In genomic region chr3:9633036-9634005, GRCm38 (mm10) we compare ENCODE assay signal across 19 mouse cellular contexts. TPM values are rescaled to one million over a fixed set of nuclear protein-coding genes. Genes with fewer than 3 reads are reported as not detected.
DNase-seq lines count a peak whose midpoint lies in the region; ATAC-seq and TF ChIP-seq lines count a peak whose summit lies in the region.
"Had no signal": no experiment of that assay in that cellular context is flagged by ENCODE, and none has a peak within 500 bp of the region (broad histone marks: within the 10 kb centered on the region; RNA-seq: fewer than 3 reads in every experiment).

No protein-coding gene starts in this region.

- H3K4me2 ChIP-seq in heart, embryonic 16.5 days (ENCODE audit: low read depth, low read length) = no peak overlapping the region
- no peak overlapping the region for H3K4me2 ChIP-seq in stomach, postnatal 0 days (replicated peaks; ENCODE audit: low read depth)
- H3K4me2 ChIP-seq: embryonic facial prominence, embryonic 13.5 days; forebrain, embryonic 12.5 days; heart, embryonic 12.5 days; hindbrain, embryonic 13.5 days had no signal

- no peak overlapping the region for H3K9ac ChIP-seq in heart, embryonic 16.5 days (ENCODE audit: low read length)
- no peak overlapping the region for H3K9ac ChIP-seq in stomach, postnatal 0 days (ENCODE audit: low read length)
- H3K9ac ChIP-seq: embryonic facial prominence, embryonic 13.5 days; forebrain, embryonic 12.5 days; forebrain, postnatal 0 days; heart, embryonic 12.5 days; hindbrain, embryonic 13.5 days had no signal

- peak overlapping the region; percentile 12; the same call in 1 of the 2 replicates for H3K27ac ChIP-seq in heart, embryonic 16.5 days (ENCODE audit: low read length)
- H3K27ac ChIP-seq in stomach, postnatal 0 days (replicated peaks) = no peak overlapping the region
- H3K27ac ChIP-seq: embryonic facial prominence, embryonic 13.5 days; forebrain, embryonic 12.5 days; hindbrain, embryonic 13.5 days had no signal

- H3K4me1 ChIP-seq in heart, embryonic 16.5 days (ENCODE audit: control insufficient read depth, insufficient read depth, low read length) = peaks cover 3% of the 10 kb centered on the region; the same call in 1 of the 2 replicates
- no peaks in the 10 kb centered on the region for H3K4me1 ChIP-seq in stomach, postnatal 0 days (replicated peaks; ENCODE audit: control insufficient read depth, insufficient read depth)

- TF ChIP-seq CTCF in stomach, postnatal 0 days (IDR thresholded peaks at IDR 0.05; ENCODE audit: low read depth) = no peak

- H3K4me3 ChIP-seq in heart, embryonic 16.5 days (ENCODE audit: low read length) = no peak overlapping the region
- no peak overlapping the region for H3K4me3 ChIP-seq in stomach, postnatal 0 days (ENCODE audit: low read depth, low read length)
- H3K4me3 ChIP-seq: embryonic facial prominence, embryonic 13.5 days; forebrain, embryonic 12.5 days; heart, embryonic 12.5 days; hindbrain, embryonic 13.5 days had no signal

- 75% methylated on average over 10 of the region's 10 CpGs for WGBS in heart, embryonic 16.5 days
- 72% methylated on average over 10 of the region's 10 CpGs for WGBS in stomach, postnatal 0 days

- H3K36me3 ChIP-seq in heart, embryonic 16.5 days (ENCODE audit: control insufficient read depth, insufficient read depth) = no peaks in the 10 kb centered on the region
- H3K36me3 ChIP-seq in stomach, postnatal 0 days (ENCODE audit: control insufficient read depth, insufficient read depth, low read length) = no peaks in the 10 kb centered on the region
- H3K36me3 ChIP-seq: embryonic facial prominence, embryonic 13.5 days; forebrain, embryonic 12.5 days; heart, embryonic 12.5 days; hindbrain, embryonic 13.5 days had no signal

- ATAC-seq in heart, embryonic 16.5 days (replicated peaks; ENCODE audit: extremely low read depth, insufficient read depth, low FRiP score) = peak; percentile 64
- ATAC-seq in stomach, postnatal 0 days (ENCODE audit: low FRiP score, low TSS enrichment) = no peak
- ATAC-seq: forebrain, postnatal 0 days had no signal

- H3K27me3 ChIP-seq in heart, embryonic 16.5 days (ENCODE audit: control insufficient read depth, insufficient read depth, low read length) = no peaks in the 10 kb centered on the region; the same call in 1 of the 2 replicates
- H3K27me3 ChIP-seq in stomach, postnatal 0 days (ENCODE audit: control insufficient read depth, insufficient read depth, low read length) = no peaks in the 10 kb centered on the region

- H3K9me3 ChIP-seq in heart, embryonic 16.5 days (replicated peaks; ENCODE audit: control insufficient read depth, low read length) = no peaks in the 10 kb centered on the region
- no peaks in the 10 kb centered on the region for H3K9me3 ChIP-seq in stomach, postnatal 0 days (ENCODE audit: control insufficient read depth, low read length)
- H3K9me3 ChIP-seq: embryonic facial prominence, embryonic 13.5 days; forebrain, embryonic 12.5 days; heart, embryonic 12.5 days; hindbrain, embryonic 13.5 days had no signal

- intact Hi-C loops in heart, postnatal 14 days (cut with DNase I) = no loop called here

- no peak for DNase-seq in heart, postnatal 14 days
- DNase-seq in thymus, adult 18-20 months = peak; percentile 53 to 72
- peak; percentile 80 for DNase-seq in thymus, postnatal 14 days
- no peak for DNase-seq in adrenal gland, postnatal 10 days
- no peak for DNase-seq in heart, adult 18-20 months
- no peak for DNase-seq in stomach, postnatal 0 days (ENCODE audit: low spot score)
- DNase-seq: adrenal gland, postnatal 14 days; B cell, adult 2 months; cerebellum, adult 11-12 months; cerebellum, adult 9-10 months; cerebellum, postnatal 25 days; forebrain, postnatal 0 days; gastrocnemius, postnatal 14 days; heart, postnatal 4 days had no signal

- no peak for TF ChIP-seq EP300 in stomach, postnatal 0 days (optimal IDR thresholded peaks at IDR 0.05)

RNA-seq across cellular contexts. Expression of gene Zfp704, which starts 23.4 kb away (rescaled TPM):
- polyA plus RNA-seq in heart, embryonic 16.5 days (2015; fragmentation: Nextera tagmentation; extraction: Ambion mirVana) = 6.0 and 6.4 TPM in 2 replicates
- total RNA-seq in heart, postnatal 14 days (2021) = 10 to 100 TPM; 17.5 to 18.0 TPM
- total RNA-seq in adrenal gland, postnatal 10 days (2021) = 10 to 100 TPM; 17.8 to 20.3 TPM
- 10 to 100 TPM; 14.6 to 15.4 TPM for total RNA-seq in heart, adult 18-20 months (2021)
- 3.4 and 3.9 TPM in 2 replicates for polyA plus RNA-seq in stomach, postnatal 0 days (2015; fragmentation: Nextera tagmentation; extraction: Ambion mirVana)

Comparison
In these comparisons a context has a peak if more than half of its experiments do, and no peak if none do; other contexts are left out.
1. DNase-seq: peak in thymus, adult 18-20 months (2 of 2) and thymus, postnatal 14 days (single experiment); none in heart, postnatal 14 days (0 of 2), adrenal gland, postnatal 10 days (single experiment), heart, adult 18-20 months (0 of 2) and stomach, postnatal 0 days (single experiment).